ENCODE assay signal across 20 mouse cellular contexts in genomic region chr1:89573486-89573885, GRCm38 (mm10).
"Had no signal": no experiment of that assay in that cellular context is flagged by ENCODE, and none has a peak within 500 bp of the region (broad histone marks: within the 10 kb centered on the region; RNA-seq: fewer than 3 reads in every experiment).

No protein-coding gene starts in this region.

- H3K4me3 ChIP-seq: layer of hippocampus, adult 2 months; limb, embryonic 10.5 days; limb, embryonic 13.5 days; liver, embryonic 12.5 days; liver, embryonic 15.5 days; lung, embryonic 15.5 days; midbrain, embryonic 12.5 days; midbrain, embryonic 15.5 days; neural tube, embryonic 12.5 days; neural tube, embryonic 15.5 days; stomach, embryonic 15.5 days had no signal

- H3K36me3 ChIP-seq: limb, embryonic 10.5 days; limb, embryonic 13.5 days; liver, embryonic 12.5 days; liver, embryonic 15.5 days; lung, embryonic 15.5 days; midbrain, embryonic 12.5 days; midbrain, embryonic 15.5 days; neural tube, embryonic 12.5 days; neural tube, embryonic 15.5 days; stomach, embryonic 15.5 days had no signal

- DNase-seq: kidney, postnatal 25 days; layer of hippocampus, adult 9-11 months; liver; lung, adult 18-20 months; lung, postnatal 14 days; spleen, adult 18-20 months; thymus, postnatal 25 days had no signal

- H3K9me3 ChIP-seq: limb, embryonic 10.5 days; limb, embryonic 13.5 days; liver, embryonic 12.5 days; liver, embryonic 15.5 days; lung, embryonic 15.5 days; midbrain, embryonic 12.5 days; midbrain, embryonic 15.5 days; neural tube, embryonic 12.5 days; neural tube, embryonic 15.5 days; stomach, embryonic 15.5 days had no signal

- H3K27ac ChIP-seq: kidney, postnatal 0 days; layer of hippocampus, adult 2 months; limb, embryonic 10.5 days; limb, embryonic 13.5 days; liver, embryonic 12.5 days; liver, embryonic 15.5 days; lung, embryonic 15.5 days; macrophage; midbrain, embryonic 12.5 days; midbrain, embryonic 15.5 days; neural tube, embryonic 12.5 days; neural tube, embryonic 15.5 days; stomach, embryonic 15.5 days had no signal

- ATAC-seq: liver, embryonic 12.5 days; midbrain, embryonic 15.5 days had no signal

- H3K27me3 ChIP-seq: limb, embryonic 13.5 days; lung, embryonic 15.5 days; midbrain, embryonic 12.5 days; midbrain, embryonic 15.5 days; neural tube, embryonic 12.5 days; neural tube, embryonic 15.5 days; stomach, embryonic 15.5 days had no signal
